Mouse (Mus musculus): ENCODE data around the gene Smad3.

GRCm38 (mm10) chr9:63717474-63718005 lies 40.3 kb downstream of the Smad3 start:
- no peak for TF ChIP-seq E2F4 (IDR thresholded peaks at IDR 0.05; ENCODE audit: insufficient read depth)
- no peak for TF ChIP-seq POLR2A (IDR thresholded peaks at IDR 0.05; ENCODE audit: insufficient read length, low read depth)
- TF ChIP-seq POLR2AphosphoS2 (IDR thresholded peaks at IDR 0.05; ENCODE audit: insufficient read length, low read depth), result no peak
- no peak for TF ChIP-seq USF1 (IDR thresholded peaks at IDR 0.05; ENCODE audit: low read depth)
